Mouse (Mus musculus) thymus, adult 2 months (tissue): ENCODE data around the gene Gipc2. TPM values are rescaled to one million over a fixed set of nuclear protein-coding genes. Genes with fewer than 3 reads are reported as not detected.

Experiments used
- DNase-seq: peaks from one replicate; pipeline ENCODE4 v3.0.0; 2021
- H3K27ac ChIP-seq: fragments of 200-500 bp; 2 replicates; pipeline ENCODE4 v1.5.1; 2012; ENCODE audit warnings: low read length, control low read depth; ENCODE audit not compliant: control insufficient read depth, insufficient read depth
- H3K27me3 ChIP-seq: fragments of 200-500 bp; 2 replicates; pipeline ENCODE4 v1.6.1; 2012; ENCODE audit warnings: mild to moderate bottlenecking, low read length, moderate library complexity, mixed read lengths; ENCODE audit not compliant: control insufficient read depth, insufficient read depth
- H3K36me3 ChIP-seq: fragments of 200-500 bp; 2 replicates; pipeline ENCODE4 v1.6.1; 2012; ENCODE audit warnings: mild to moderate bottlenecking, low read length, moderate library complexity; ENCODE audit not compliant: control insufficient read depth, insufficient read depth
- H3K4me1 ChIP-seq: fragments of 200-500 bp; replicated peaks from 2 replicates; pipeline ENCODE4 v1.6.1; 2012; ENCODE audit warnings: low read length; ENCODE audit not compliant: control insufficient read depth, insufficient read depth
- H3K4me3 ChIP-seq: fragments of 200-500 bp; 2 replicates; pipeline ENCODE4 v1.5.1; 2012; ENCODE audit warnings: mild to moderate bottlenecking, low read length, control low read depth, moderate library complexity; ENCODE audit not compliant: control insufficient read depth, insufficient read depth
- CTCF ChIP-seq: fragments of 200-500 bp; IDR thresholded peaks from 2 replicates; pipeline ENCODE4 v1.5.1; 2012; ENCODE audit warnings: mild to moderate bottlenecking, control low read depth, low read length, moderate library complexity, borderline replicate concordance; ENCODE audit not compliant: control insufficient read depth, poor library complexity, insufficient read depth; ENCODE audit errors: extremely low read depth
- POLR2A ChIP-seq: fragments of 200-500 bp; IDR thresholded peaks from 2 replicates; pipeline ENCODE4 v1.6.1; 2012; ENCODE audit warnings: mild to moderate bottlenecking, low read length, control low read depth, moderate library complexity; ENCODE audit not compliant: control insufficient read depth, poor library complexity, insufficient read depth; ENCODE audit errors: extremely low read depth
- WGBS: fragments of 180-500 bp; shearing (Covaris S2); methylation state at CpG from one replicate; pipeline ENCODE4 v1.1.7; 2018; 5-methylcytosine and 5-hydroxymethylcytosine counted together
- polyA plus RNA-seq: library from polyadenylated mRNA; depleted of rRNA; stranded (reverse); fragments of >200 nt; gene quantifications from 2 replicates; pipeline ENCODE4 v1.2.3, GENCODE M21; 2012

The Gipc2 gene
- polyA plus RNA-seq, 1 experiment = 4.0 TPM

DNA sequence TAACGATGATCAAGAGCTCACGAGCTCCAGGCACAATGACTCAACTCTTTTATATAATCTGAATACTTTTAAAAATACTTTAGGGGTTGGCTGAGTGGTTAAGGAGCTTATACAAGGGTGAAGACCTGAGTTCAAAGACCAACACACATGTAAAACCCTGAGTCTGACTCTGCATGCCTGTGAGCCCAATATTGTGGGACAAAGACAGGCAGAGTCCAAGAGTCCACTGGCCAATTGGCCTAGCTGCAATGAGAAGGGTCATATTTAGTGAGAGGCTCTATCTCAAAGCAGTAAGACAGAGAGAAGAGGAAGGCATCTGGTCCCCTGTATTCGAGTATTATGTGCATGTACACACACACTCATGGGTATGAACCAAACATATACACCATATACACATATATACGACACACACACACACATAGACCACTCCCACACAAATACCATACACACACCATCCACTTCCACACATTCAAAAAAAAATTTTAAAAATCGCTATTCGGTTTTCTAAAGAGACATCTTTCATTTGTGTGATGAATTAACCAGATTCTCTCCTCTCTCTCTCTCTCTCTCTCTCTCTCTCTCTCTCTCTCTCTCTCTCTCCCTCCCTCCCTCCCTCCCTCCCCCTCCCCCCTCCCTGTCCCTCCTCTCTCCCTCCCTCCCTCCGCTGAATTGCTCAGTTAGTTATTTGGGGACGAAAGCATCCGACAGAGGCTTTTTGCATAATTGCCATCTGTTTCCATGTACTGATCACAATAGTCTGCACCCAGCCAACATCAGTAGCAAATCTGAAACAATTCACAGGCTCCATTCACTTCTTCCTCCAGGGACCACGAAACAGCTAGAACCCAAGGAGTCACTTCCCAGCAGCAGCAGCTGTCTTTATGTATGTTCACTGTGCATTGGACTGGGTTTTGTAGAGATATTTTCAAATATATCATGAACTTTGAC lies 7.4 kb downstream of the Gipc2 start:
- no peak for DNase-seq
- WGBS = 81% methylated on average over 10 of the region's 10 CpGs
- no peaks in the 10 kb centered on the region for H3K36me3 ChIP-seq
- H3K4me1 ChIP-seq = 0 out of 2 replicates have a peak, but pooled peaks cover 3% of the 10 kb centered on the region
- no peak overlapping the region for H3K4me3 ChIP-seq
- no peak overlapping the region for H3K27ac ChIP-seq
- TF ChIP-seq CTCF (no peak), POLR2A (no peak)
- no peaks in the 10 kb centered on the region for H3K27me3 ChIP-seq

DNA sequence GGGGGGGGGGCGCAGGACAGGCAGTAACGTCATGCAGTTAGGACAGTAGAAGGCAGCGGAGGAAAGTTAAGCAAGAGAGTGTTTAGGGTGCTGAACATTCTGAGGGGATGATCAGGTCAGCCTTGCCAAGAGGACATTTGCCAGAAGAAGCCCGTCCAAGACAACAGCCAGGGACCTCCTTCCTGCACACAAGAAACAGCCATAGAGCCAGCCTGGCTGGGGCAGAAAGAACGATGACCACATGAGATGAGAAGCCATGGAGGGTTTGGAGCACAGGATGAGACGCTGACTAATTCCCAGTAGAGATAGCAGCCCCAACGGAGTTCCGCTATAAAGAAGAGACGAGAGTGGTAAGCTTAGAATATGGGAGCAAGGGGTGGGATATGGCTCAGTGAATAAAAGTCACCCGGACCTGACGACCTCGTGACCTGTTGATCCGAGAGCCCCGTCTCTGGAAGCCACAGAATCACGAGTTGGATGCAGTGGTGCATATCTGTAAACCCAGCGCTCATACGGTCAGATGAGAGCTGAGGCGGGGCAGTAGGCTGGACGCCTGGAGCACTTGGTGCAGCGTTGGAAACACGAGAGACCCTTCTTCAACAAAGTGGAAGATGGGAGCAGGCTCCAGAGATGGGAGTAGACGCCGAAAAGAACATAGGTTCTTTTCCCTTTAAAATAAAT lies 9.1 kb downstream of the Gipc2 start:
- WGBS = 90% methylated on average over 23 of the region's 23 CpGs
- no peaks in the 10 kb centered on the region for H3K36me3 ChIP-seq
- 0 out of 2 replicates have a peak, but pooled peaks cover 3% of the 10 kb centered on the region for H3K4me1 ChIP-seq
- no peaks in the 10 kb centered on the region for H3K27me3 ChIP-seq
- TF ChIP-seq CTCF (no peak), POLR2A (no peak)
- H3K4me3 ChIP-seq = no peak overlapping the region
- DNase-seq = no peak
- H3K27ac ChIP-seq = no peak overlapping the region

DNA sequence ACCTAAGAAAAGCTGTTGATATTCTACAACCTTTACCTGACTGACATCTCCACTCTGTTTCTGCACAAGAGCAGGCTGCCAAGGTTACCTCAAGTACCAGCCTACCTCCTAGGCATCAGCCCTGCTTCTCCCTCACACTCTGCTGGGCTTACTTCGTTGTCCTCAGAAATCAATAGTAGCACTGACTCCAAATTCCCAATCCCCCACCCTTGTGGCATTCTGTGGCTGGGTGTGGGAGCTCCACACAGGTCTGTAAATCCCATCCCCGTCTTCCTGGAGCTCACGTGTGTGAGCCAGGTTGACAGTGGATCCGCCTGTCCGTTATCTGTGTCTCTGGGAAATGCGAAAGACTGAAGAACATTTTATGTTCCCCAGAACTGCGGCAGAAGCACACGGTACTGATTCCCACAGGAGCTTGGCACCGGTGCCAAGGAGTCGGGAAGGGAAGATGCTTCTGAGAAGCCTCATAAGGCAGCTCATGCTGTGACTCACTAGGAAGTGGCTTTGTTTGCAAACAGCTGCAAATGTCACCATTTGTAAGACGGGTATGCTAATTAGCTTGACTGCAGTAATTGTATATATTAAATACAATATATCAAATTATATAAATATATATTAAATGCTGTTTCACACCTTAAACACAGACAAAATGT lies 10.6 kb downstream of the Gipc2 start:
- H3K27me3 ChIP-seq = no peaks in the 10 kb centered on the region
- no peak for TF ChIP-seq POLR2A
- no peak for TF ChIP-seq CTCF
- no peaks in the 10 kb centered on the region for H3K4me1 ChIP-seq
- no peak overlapping the region for H3K4me3 ChIP-seq
- WGBS = 90% methylated on average over 11 of the region's 11 CpGs
- no peaks in the 10 kb centered on the region for H3K36me3 ChIP-seq
- no peak overlapping the region for H3K27ac ChIP-seq
- no peak for DNase-seq

DNA sequence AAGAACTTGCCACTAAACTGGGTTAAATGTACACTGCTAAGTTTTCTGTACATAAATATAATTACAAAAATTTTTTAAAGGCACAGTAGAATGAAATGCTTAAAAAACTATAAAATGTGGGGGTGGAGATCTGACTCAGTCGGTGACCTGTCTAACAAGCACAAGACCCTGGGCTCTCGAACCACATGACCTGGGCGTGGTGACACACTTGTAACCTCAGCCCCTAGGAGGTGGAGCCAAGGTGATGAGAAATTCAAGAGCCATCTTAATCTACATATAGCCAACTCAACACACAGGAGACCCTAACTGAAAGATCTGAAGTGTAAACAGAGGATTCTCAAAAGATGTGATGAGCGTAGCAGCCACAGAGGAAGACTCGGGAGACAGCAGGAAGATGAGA lies 11.9 kb downstream of the Gipc2 start:
- TF ChIP-seq POLR2A (no peak), CTCF (no peak)
- Histone ChIP-seq H3K27me3 (no peaks in the 10 kb centered on the region), H3K36me3 (no peaks in the 10 kb centered on the region), H3K27ac (no peak overlapping the region), H3K4me3 (no peak overlapping the region), H3K4me1 (no peaks in the 10 kb centered on the region)
- 95% methylated on average over 5 of the region's 5 CpGs for WGBS
- DNase-seq = no peak

DNA sequence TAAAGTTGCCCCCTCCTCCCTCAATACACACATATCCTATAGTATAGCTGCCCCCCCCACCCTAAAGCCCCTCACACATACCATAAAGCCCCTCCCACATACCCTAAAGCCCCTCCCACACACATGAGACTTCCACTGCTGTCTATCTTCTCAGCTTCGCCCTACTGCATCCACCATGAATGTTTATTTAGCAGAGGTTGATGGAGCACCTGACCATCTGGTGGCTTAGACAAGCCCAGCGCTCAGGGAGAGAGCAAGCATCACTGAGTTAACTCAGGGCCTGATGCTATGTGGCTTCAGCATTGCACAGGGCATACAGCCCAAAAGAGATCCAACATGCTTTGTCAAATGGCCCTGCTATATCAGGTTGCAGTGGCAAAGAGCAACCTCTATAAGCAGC lies 12.9 kb downstream of the Gipc2 start:
- Histone ChIP-seq H3K27me3 (no peaks in the 10 kb centered on the region), H3K4me1 (no peaks in the 10 kb centered on the region), H3K27ac (no peak overlapping the region), H3K36me3 (no peaks in the 10 kb centered on the region), H3K4me3 (no peak overlapping the region)
- WGBS = 97% methylated on average over 2 of the region's 2 CpGs
- no peak for DNase-seq
- TF ChIP-seq CTCF (no peak), POLR2A (no peak)

DNA sequence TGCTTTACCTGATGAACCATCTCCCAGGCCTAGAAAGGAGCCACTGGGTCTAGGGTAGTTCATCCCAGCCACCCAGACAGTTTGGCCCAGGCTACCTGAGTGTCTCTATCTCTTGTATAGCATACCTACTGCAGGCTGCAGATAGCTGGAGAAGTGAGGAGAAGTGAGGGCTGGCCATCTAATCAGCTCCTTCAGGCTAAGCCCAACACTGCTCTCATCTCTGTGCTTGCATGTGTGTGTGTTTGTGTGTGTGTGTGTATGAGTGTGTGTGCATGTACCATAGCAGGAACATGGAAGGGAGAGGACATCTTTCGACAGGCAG lies 13.6 kb downstream of the Gipc2 start:
- H3K36me3 ChIP-seq = no peaks in the 10 kb centered on the region
- TF ChIP-seq POLR2A (no peak), CTCF (no peak)
- H3K4me1 ChIP-seq = no peaks in the 10 kb centered on the region
- no peaks in the 10 kb centered on the region for H3K27me3 ChIP-seq
- no peak overlapping the region for H3K4me3 ChIP-seq
- no peak for DNase-seq
- WGBS = 100% methylated on average over 1 of the region's 1 CpGs
- no peak overlapping the region for H3K27ac ChIP-seq
